ENCODE assay signal across 17 mouse cellular contexts in the genomic region with DNA sequence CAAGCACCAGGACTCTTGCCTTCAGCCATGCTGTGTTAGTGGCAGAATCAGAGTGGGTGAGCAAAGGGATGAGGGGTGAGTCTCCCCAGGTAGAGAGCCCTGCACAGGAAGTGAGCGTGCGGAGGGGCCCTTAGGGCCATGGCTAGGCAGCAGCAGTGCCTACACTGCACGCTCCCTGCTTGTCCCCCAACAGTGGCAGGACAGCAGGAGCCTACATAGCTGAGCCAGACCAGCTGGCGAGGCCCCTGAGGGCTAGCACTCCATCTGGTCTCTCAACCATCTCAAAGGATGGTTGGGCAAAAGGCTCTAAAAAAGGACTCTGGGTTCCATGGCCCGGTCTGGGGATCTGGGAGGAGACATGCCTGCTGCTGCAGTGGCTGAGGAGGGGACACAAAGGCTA. TPM values are rescaled to one million over a fixed set of nuclear protein-coding genes. Genes with fewer than 3 reads are reported as not detected.
DNase-seq lines count a peak whose midpoint lies in the region; ATAC-seq lines count a peak whose summit lies in the region.
"Had no signal": no experiment of that assay in that cellular context is flagged by ENCODE, and none has a peak within 500 bp of the region (broad histone marks: within the 10 kb centered on the region; RNA-seq: fewer than 3 reads in every experiment).

No protein-coding gene starts in this region.

- ATAC-seq in frontal cortex, adult (ENCODE audit: low TSS enrichment): 0 out of 2 replicates have a peak, but pooled peaks have one; percentile 29
- ATAC-seq: activated CD4-positive, CD25-positive, alpha-beta regulatory T cell, adult 4 months; intestine, embryonic 15.5 days; Patski had no signal

- intact Hi-C loops in left cerebral cortex, postnatal 4 days (cut with DNase I): no loop called here

- no peak for DNase-seq in frontal cortex, postnatal 10 days (ENCODE audit: low spot score in 2 of 2)
- peak; percentile 34 for DNase-seq in left cerebral cortex, postnatal 4 days
- no peak for DNase-seq in left cerebral cortex, adult 8-10 months (ENCODE audit: low spot score in 2 of 2)
- DNase-seq in brain, adult 2 months (ENCODE audit: low read depth, low spot score): peak; percentile 81
- DNase-seq in cerebellum, adult 9-11 months: peak; percentile 84
- DNase-seq in left cerebral cortex, adult 9 months (ENCODE audit: low spot score in 2 of 2): no peak
- DNase-seq in urinary bladder, adult 2 months (ENCODE audit: low spot score): no peak
- DNase-seq: right cerebral cortex, adult 18-20 months had no signal

RNA-seq across cellular contexts. Expression of a gene that starts 26.9 kb away (rescaled TPM):
- not detected for total RNA-seq in left cerebral cortex, postnatal 4 days (2021)
- not detected for total RNA-seq in left cerebral cortex, adult 8-10 months (2022)
- 0.43 and 0.67 TPM in 2 replicates for polyA plus RNA-seq in urinary bladder, adult 2 months (2012; rRNA removed)
- total RNA-seq: left cerebral cortex, postnatal 25 days; megakaryocyte, adult 5-6 weeks had no signal
- polyA plus RNA-seq: forebrain, embryonic 11.5 days; gonadal fat pad, adult 2 months; neural tube, embryonic 11.5 days had no signal

RNA-seq across cellular contexts. Expression of a gene that starts 28.3 kb away (rescaled TPM):
- total RNA-seq in left cerebral cortex, postnatal 4 days (2021): 10 to 100 TPM; 47.2 to 52.4 TPM
- total RNA-seq in left cerebral cortex, adult 8-10 months (2022): 10 to 100 TPM; 20.7 to 25.9 (median 23.1) TPM
- 39.4 and 46.5 TPM in 2 replicates for polyA plus RNA-seq in urinary bladder, adult 2 months (2012; rRNA removed)

RNA-seq across cellular contexts. Expression of a gene that starts 46.6 kb away (rescaled TPM):
- total RNA-seq in left cerebral cortex, postnatal 4 days (2021): 10 to 100 TPM; 41.9 to 52.7 TPM
- 10 to 100 TPM; 41.9 to 51.1 (median 44.6) TPM for total RNA-seq in left cerebral cortex, adult 8-10 months (2022)
- 176 and 335 TPM in 2 replicates for polyA plus RNA-seq in urinary bladder, adult 2 months (2012; rRNA removed)
- total RNA-seq: megakaryocyte, adult 5-6 weeks had no signal

Comparison
In these comparisons a context has a peak if more than half of its experiments do, and no peak if none do; other contexts are left out.
1. DNase-seq: peak in left cerebral cortex, postnatal 4 days (single experiment), brain, adult 2 months (single experiment) and cerebellum, adult 9-11 months (single experiment); none in frontal cortex, postnatal 10 days (0 of 2), left cerebral cortex, adult 8-10 months (0 of 2), left cerebral cortex, adult 9 months (0 of 2) and urinary bladder, adult 2 months (single experiment).